Mouse (Mus musculus) G1E (cell line): ENCODE measurements around the gene Cdk4.

Experiments
- CTCF ChIP-seq: IDR thresholded peaks from 2 replicates; pipeline ENCODE4 v1.5.1; 2012; ENCODE audit warnings: low read depth, low read length, inconsistent platforms, mixed read lengths
- GATA1 ChIP-seq: IDR thresholded peaks from 2 replicates; pipeline ENCODE4 v1.6.1; 2012; ENCODE audit warnings: borderline replicate concordance, low read length, inconsistent platforms, mixed read lengths
- GATA2 ChIP-seq: IDR thresholded peaks from 2 replicates; pipeline ENCODE4 v1.6.1; 2012; ENCODE audit warnings: low read depth, low read length, inconsistent platforms, borderline replicate concordance
- POLR2AphosphoS5 ChIP-seq: IDR thresholded peaks from 2 replicates; pipeline ENCODE4 v1.6.1; 2012; ENCODE audit warnings: low read depth, low read length, inconsistent platforms; ENCODE audit not compliant: insufficient replicate concordance
- TAL1 ChIP-seq: conservative IDR thresholded peaks from 2 replicates; pipeline ENCODE4 v1.6.1; 2012; ENCODE audit warnings: low read depth, low read length, inconsistent platforms, mixed read lengths

DNA sequence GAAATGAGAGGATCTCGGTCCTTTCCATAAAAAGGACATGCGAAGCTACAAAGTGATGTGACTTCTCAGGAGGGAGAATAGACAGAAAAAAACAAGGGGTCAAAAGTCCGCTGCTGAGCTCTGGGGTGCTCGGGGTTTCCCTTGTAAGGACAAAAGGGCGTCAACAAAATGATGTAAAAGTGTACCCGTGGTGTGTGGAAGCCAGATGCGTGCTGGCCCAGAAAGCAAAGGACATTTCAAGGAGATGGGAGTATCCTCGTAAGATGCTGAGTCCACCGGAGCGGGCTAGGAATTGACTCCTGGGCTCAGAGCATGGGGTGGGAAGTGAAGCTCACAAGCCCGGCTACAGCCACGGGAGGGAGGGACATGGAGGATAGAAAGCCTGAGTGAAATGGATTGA, 25.7 kb upstream of the Cdk4 start:
- TF ChIP-seq TAL1 (no peak), CTCF (no peak), GATA1 (no peak), GATA2 (no peak), POLR2AphosphoS5 (no peak)
